Mouse (Mus musculus) liver, embryonic 14.5 days (tissue): ENCODE measurements around the gene Psma7.

Experiments used
- CTCF ChIP-seq: IDR thresholded peaks from 2 replicates; pipeline ENCODE4 v1.5.1; 2016; ENCODE audit warnings: antibody characterized with exemption, low read depth, control low read depth
- EP300 ChIP-seq: IDR thresholded peaks from 2 replicates; pipeline ENCODE4 v1.6.1; 2016; ENCODE audit warnings: antibody characterized with exemption, low read depth

DNA sequence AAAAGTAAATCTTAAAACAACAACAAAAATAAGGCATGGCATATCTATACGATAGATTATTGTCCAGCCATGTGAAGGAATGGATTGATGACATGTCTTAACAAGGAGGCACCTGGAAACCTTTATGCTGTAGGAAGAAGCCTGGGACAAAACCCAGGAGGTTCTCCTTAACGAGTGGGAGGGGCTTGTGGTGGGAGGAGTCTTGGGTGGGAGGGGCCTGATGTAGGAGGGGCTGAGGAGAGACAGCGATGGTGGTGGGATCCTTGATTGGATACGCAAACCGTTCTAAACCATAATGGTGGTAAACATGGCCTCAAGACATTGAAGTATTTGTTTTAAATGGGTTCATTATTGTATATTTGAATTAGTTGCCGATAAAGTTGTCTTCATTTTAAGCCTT lies 30.9 kb downstream of the Psma7 start:
- TF ChIP-seq CTCF, result no peak
- TF ChIP-seq EP300, result no peak
